Mouse (Mus musculus) frontal cortex, adult 2 months (tissue): ENCODE data around the gene Rsu1. TPM values are rescaled to one million over a fixed set of nuclear protein-coding genes. Genes with fewer than 3 reads are reported as not detected.
"Not testable (repeated sequence)": the region's sequence is repeated elsewhere in the genome, so short reads cannot be mapped to it uniquely, and the experiment has no call there.

Source experiments
- DNase-seq, 2 experiments: peaks; one replicate each; pipeline ENCODE4 v3.0.0; 2022; ENCODE audit warnings: low spot score in 1 of 2; ENCODE audit errors: extremely low spot score in 1 of 2
- polyA plus RNA-seq: library from polyadenylated mRNA; depleted of rRNA; stranded (reverse); fragments of >200 nt; gene quantifications from 2 replicates; pipeline ENCODE4 v1.2.3, GENCODE M21; 2012

Rsu1 gene
- polyA plus RNA-seq, 1 experiment: 46.5 TPM

DNA sequence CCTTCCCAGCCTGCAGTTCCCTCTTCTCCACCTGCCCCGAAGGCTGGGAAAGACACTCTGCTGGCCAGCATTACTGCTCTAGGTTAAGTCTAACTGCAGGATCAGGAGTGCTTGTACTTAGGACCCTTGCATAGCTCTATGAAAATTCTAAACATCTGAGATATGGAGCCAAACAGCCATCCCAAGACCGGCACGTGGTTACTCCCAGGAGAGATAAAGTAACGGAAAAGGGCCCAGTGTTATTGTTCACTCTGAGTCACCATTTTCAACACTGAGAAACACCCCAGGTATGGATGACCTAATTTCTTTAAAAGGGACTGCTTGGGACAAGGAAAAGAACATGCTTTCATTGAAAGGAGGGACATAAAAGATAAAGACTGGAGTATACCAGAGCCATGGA is 45.2 kb downstream of the Rsu1 start:
- DNase-seq: no peak

DNA sequence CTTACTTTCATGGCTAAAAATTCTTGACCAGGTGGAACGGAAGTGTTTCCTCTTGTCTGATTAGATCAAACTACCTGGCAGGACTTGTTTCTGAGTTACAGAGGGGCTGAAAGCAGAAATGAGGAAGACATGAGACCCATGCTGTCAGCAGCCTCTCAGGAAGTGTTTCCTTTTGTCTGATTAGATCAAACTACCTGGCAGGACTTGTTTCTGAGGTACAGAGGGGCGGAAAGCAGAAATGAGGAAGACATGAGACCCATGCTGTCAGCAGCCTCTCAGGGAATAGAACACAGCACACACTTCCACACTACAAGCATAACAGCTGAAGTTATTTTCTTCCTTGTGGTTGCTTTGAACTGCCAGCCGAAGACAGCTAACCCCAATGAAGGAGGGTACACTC is 46.7 kb downstream of the Rsu1 start:
- no peak for DNase-seq

DNA sequence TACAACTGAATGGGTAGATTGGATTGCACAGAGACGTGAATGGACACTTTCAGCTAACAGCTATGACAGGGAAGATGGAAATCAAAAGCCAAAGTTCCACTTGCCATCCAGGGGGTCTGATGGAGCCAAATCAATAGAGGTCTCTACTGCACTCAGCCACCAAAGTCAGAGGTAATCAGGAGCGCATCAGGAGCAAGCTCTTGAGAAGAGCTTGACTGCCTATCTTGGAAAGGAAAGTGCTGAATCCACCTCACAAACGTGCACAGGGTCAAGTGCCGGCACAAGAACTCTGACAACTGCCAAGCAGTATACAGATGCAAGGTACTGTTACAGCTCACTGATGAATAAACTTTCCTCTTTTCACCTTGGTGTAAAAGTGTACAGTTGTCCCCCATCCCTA is 47.8 kb downstream of the Rsu1 start:
- no peak for DNase-seq

DNA sequence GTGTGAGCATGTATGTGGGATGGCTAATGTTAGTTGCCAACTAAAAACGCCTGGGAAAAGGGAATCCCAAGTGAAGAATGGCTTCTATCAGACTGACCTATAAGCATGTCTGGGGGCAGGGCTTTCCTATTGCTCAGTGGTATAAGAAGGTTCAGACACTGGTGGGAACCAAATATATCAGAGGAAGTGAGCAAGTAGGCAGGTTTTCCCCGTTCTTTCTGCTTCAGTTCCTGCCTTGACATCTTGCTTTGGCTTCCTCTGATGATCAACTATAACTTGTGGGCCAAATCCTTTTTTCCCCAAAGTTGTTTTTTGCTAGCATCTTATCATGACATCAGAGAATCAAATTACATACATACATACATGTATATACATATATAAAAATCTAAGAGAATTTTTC is 51.1 kb downstream of the Rsu1 start:
- DNase-seq: no peak

DNA sequence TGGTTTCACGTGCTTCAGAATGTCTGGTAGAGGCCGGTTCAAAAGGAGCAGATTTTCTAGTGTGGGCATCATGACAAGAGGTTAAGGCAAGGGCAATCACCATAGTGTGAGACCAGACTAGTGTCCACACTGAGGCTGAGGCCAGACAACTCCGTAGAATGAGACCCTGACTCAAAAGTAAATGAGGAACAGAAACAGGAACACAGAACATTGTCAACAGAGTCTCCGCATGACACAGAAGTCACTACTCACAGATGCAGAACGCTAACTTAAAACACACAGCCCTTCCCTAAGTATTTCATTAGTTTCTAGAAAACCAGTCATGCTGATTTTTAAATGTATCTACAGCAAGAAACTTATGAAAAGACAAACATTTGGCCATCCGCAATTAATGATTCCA is 53.1 kb downstream of the Rsu1 start:
- DNase-seq: no peak

DNA sequence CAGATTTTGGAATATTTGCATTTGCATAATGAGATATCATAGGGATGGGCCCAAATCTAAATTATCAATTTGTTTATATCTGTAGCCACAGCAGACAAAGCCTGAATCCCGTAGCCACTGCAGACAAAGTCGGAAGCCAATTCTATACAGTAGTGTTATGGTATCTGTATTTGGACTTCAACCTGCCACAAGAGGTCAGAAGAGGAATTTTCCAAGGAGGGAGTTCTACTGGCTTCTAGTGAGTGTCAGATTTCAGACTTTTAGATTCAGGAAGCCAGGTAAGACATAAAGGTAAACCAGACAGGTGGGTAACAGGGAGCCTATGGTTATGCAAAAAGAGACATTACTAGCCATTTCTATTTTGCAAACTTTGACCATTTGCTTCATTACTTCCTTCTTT is 64.4 kb downstream of the Rsu1 start:
- no peak for DNase-seq

DNA sequence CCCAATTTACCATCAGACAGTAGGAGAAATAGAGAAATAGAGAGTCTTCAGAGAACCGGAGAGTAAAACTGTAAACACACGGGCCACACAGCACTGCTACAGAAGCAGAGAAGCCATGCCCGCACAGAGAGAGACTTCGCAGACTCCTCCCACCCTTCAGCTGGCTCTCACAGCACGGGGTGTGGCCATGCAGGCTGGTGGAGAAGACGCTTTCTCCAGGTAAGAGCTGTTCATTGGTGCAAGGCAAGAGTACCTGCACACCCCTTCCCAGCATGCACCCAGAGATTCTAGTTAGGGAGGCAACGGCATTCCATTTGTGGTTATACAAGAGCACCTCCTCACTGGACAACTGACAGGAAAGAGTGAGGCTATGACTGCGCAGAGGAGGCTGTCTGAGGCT is 64.8 kb downstream of the Rsu1 start:
- DNase-seq: no peak

DNA sequence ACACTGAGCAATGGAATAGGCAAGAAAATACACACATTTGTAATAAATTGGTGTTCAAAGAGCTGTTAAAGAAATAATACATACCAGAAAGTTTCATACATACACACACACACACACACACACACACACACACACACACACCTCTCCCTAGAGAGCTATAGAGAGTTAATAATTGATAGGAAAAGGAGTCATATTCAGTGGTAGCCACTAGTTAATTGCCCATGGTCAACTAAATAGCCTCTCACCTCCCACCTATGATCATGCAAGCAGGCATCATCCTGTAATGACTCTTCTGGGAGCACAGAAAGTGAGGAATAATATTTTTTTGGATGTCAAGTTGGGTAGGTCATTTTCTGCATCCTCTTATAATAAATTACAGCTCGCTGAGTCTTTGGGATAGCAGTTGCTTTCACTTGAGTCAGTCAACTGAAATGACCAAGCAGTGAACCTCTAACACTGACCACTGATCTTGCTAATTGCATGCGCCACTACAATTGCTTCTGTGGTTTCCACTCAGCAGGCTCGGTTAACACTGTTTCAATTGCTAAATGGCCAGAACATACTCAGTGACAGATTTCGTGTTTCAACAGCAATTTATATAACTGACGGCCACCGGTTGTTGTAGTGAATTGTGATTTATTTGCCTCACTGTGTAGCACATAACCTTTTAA is 68.3 kb downstream of the Rsu1 start:
- DNase-seq: no peak

DNA sequence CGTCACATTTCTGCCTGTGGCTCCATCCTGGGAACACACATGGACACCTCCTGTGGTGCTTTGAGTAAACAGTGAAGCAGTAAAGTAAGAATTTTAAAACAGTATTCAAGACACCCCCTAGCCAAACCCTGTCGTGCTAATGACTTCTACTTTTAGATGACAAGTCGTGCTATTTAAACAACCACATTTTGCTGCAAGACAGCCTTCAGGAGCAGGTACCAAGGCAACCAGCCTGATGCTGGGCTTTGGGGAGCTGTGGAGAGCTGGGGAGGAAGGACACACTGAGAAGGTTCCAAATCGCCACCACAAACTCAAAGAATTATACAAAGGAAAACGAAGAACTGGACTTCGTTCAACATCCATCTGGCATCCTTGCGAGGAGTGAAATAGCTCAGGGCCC is 71.5 kb downstream of the Rsu1 start:
- peak; percentile 33 to 44 for DNase-seq

DNA sequence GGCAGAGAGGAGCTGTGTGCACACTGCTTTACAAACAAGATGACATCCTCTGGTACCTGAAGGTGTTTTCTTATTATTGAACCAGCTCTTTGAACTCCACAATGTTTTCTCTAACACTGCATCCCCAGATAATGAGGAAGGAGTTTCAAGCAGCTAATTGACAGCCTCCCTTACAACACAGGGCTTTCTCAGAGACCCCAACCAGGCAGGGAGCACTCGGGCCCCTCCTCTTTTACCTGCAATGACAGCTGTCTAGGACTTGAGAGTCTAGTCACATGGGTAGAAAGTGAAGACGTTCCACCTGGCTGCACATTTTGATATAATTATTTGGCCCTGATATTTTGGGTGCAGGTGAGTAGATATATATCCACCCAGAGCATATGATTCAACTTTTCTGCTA is 72.2 kb downstream of the Rsu1 start:
- DNase-seq: no peak

DNA sequence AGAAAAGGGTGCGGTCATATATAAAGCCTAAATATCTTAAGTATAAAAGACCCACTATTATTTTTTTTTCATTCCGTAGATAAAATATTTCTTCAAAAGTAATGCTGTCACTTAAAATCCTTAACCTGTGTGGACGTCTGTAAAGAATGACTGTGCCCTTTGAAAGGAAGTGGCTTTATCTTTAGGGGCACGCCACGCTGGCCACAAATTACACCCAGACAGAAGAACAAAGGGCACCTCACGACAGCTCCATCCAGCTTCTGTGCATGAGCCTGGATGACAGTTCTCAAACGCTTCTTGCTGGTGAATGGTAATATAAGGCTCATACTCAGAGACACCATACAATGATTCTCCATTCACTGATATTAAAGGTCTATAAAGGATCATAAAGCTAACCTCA is 75.7 kb downstream of the Rsu1 start:
- DNase-seq: no peak

DNA sequence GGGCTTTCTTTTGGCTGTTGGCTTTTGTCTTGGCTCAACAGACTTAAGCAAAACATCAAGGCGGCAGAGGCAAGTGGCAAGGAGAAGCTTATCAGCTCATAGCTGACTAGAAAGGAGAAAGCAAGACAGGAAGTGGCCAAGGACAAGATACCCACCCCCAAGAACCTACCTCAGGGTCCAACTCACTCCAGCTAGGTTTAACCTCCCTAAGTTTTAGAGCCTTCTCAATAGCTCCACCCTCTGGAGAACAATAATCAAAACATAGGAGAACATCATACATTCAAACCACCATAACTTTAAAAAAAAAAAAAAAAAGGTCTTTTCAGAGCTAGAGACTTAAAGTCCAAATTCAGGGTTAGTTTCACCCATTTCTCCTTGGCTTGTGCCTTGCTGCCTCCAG is 79.1 kb downstream of the Rsu1 start:
- DNase-seq: no peak

DNA sequence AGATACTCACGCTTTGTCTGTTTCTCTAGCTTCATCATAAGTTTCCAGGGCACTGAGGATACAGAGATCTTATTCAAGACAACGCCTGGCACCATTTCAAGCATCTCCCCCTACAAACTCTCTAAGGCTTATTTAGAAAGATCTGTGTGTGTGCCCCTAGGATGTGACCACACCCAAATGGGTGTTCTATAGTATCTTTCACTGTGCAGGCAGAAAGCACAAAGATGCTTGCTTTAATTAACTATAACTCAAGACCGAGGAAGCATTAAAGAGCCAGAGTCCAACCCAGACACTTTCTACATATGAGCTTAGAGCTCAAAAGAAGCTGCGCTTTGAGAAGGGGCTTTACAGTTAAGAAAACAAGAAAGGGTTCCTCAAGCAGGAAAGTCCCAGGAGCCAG is 80.4 kb downstream of the Rsu1 start:
- DNase-seq: no peak

DNA sequence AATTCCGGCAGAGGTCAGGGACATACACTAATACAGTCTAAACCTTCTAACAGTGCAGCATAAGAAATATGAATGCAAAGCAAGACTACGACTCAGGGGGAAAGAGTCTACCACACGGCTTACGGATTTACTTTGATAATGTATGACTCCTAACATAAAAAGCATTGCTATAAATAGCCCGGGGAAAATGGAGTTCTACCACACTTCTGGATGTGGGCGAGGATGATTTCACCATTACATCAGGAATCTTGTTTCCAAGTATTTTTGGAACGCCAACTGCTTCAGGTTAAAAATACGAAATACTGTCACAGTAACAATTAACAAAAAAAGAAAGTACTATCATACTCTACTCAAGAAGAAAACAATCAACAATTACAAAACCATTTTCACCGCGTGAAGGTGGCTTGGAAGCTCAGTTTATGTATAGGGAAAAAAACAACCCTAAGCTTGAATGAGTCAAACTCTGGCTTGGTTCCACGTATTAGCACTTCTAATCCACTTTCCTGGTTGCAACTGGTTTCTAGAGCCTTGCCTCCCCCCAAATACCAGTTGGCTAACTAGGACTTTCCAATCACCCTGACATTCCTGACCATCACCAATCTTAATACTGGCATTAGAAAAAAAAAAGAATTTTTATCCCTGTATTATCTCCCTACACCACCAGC is 82.3 kb downstream of the Rsu1 start:
- peak; percentile 74 to 84 for DNase-seq

DNA sequence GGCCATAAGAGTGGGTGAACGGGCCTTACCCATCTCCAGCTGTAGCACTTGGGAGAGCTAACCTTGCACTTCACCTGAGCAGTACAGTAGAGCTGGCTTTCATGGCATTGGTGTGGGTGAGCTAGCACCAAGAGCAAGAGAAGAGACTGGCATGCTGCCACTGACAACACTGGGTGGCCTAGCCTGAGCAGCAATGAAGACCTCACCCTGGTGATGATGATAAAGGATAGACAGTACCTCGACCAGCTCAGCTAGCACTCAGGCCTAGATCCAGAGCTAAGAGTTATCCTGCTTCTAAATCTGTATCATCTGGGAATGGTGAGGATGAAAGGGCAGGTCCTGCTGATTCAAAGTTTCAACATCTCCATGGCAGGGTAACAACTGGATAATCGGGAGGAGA is 88.1 kb downstream of the Rsu1 start:
- DNase-seq: no peak

DNA sequence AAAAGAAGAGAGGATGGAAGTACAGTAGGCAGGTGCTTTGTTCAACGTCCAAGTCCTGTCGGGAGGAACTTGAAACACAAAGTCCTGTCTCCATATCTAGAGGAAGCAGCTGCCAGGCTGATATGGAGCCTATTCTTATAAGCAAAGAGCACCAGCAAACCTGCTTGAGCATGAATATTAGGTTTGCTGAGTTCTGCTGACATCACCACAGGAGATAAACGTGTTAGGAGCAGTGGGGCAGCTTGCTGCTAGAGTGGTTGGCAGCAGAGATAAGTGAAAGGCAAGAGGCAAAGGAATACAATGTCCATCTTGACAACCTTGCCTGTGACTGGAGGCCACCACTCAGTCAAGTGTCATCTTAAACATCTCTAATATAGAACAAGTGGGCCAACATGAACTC is 89.3 kb downstream of the Rsu1 start:
- DNase-seq: not testable (repeated sequence)

DNA sequence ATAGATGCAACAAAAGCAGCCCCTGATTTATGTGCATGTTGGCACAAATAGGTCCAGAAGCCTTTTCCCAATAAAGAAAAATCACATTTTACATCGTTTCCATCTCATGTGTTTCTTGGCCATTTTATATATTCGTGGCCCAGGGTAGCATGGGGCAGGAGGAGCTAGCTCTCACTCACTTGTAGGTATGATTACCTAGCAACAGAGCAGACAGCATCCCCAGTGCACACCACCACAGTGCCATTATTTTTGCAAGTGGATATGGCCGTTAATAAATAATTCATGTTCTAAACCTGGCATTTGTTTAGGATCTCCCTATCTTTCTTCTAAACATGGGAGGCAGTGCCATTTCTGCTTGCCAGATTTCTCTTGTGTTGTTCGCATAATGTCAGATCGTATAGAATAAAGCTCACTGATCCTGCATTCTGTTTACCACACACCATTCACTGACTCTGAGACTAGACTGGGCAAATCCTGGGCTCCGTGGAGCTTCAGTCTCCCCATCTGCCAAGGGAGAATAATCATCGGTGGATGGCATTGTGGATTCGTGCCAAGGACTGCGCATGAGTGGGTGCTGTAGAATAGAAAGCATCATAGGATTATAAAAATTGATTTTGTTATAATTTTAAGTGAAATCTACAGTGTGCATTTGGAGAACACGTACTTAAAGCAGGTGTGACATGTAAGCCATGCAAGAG is 93.4 kb downstream of the Rsu1 start:
- peak; percentile 30 to 72 for DNase-seq

DNA sequence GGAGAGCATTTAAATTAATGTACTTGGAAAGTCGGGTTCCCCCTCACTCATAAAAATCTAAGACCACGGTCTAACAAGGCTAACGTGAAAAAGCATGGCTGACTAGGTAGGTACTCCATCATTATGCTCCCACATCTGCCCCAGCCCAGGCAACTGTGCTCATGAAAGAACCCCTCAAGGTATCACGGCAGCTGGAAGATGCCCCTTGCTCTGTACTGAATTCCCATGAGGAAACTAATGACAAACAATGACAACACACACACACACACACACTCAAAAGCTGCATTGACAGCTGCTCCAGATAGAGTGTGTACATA is 95.0 kb downstream of the Rsu1 start:
- DNase-seq: no peak

DNA sequence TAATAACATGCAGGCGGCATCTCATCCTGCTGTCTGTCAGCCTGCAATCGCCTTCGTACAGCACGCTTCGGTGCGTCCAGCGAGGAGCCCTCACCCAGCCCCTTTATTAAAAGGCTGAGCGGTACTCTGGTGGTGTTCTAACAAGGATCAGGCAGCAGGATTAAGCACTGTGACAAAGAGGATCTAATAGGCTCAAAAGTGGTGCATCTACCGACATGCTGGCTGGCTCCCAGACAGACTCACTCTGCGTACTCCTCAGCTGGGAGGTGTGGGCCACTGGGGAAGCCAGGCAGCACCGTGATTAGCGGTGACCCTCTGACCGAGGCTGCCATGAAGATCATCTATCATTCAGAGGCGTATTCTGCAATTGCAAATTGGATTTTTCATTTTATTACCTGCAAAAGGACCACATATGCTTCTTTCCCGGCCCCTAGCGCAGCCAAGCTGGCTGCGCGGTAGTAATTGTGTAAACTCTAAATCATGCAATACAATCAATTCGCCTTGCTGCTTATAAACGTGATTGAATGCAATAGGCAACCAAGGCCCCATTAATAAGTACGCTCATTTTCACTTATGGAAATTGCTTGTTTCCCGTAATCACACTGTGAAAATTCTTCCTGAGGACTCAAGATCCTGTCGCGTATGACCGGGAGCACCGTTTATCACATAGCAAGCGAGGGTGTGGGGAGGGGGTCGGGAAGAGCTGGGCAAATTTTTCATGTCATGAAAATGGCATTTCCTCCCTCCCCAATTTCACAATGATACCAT is 95.5 kb downstream of the Rsu1 start:
- no peak for DNase-seq

DNA sequence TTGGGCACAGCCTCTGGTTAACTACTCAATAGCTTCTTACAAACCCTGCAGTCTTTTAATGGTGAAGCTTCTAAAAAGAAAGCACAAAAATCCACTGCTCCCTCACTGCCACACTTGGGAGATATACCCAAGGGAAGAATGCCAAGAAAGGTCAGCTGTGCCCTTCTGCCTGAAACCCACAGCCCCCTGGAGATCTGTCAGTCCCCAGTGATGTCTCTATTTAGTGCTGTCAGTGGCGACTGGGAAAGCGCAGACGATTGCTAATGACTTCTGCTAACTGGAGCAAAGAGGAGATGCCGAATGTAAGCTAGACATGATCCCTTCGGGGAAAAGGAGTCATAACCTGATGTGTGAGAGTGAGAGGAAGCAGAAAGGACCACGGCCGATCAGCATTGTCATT is 96.8 kb downstream of the Rsu1 start:
- DNase-seq: no peak

DNA sequence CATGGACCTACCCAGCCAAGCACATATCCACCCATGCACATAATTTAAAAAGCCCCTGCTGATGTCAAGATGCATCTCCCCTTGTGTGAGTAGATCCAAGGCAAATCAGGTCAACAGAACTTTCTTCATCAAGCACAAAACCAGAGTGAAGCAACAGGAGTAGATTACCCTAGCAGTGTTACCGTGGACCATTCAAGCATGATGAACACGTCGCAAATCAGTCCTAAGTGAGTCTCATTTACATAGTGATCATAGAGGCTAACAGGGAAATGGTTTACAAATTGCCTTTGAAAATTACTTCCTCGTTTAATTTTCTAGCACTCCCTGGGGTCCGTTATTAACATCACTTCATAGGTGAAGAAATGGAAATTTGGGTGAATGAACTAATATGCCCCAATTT is 100.6 kb downstream of the Rsu1 start:
- DNase-seq: no peak

DNA sequence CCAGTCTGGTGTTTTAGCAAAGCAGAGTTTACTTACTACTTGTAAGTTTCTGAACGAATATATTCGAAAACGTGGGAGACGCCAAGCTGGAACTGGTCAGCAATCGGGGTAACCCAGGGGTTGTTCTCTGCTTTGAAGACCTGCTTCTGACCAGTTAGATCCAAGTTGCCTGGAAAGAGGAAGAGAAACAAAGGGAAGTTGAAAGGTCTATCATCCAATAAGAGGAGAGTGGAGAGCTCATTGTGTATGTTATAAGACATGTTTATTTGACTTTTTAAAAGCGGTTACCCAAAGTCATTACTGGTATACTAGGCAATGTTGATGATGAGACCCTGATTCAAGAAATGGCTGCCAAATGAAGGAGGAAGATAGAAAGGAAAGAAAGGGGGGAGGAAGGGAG is 101.3 kb downstream of the Rsu1 start:
- no peak for DNase-seq
